8 mouse cellular contexts compared by ENCODE assay signal in the genomic region with DNA sequence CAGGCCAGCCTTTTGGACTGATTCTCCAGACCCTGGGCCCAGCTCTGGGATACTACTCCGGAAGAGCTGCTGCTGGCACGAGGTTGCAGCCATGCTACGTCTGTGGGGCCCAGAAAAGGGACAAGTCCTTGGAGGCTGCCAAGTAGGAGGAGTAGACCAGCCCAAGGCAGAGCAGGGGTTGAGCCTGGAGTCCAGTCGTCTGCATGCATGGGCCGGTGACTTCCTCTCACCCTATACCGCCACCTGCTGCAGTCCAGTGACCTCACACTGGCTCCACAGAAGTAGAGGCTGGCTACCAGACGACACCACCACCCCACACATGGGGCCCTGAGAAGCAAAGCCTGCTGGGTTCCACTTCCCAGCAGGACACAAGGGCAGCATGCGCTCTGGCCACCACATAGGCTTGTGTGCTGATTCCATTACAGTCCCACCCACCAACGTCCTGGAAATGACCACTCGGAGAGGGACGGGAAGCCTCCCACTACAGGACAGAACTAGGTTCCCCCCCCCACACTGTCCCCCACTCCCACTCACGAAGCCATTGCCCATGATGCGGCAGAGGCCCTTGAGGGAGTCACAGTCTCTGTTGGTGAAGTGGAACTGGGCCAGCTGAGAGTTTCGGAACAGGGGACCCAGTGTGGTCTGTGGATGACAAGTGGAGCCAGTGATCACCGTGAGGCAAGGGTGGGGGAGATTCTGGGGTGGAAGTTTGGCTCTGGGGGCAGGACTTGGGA. TPM values are rescaled to one million over a fixed set of nuclear protein-coding genes. Genes with fewer than 3 reads are reported as not detected.
DNase-seq lines count a peak whose midpoint lies in the region; TF ChIP-seq lines count a peak whose summit lies in the region.

No protein-coding gene starts in this region.

- H3K4me1 ChIP-seq in lung, adult 2 months (ENCODE audit: control insufficient read depth, insufficient read depth, low read length) = peaks cover 26% of the 10 kb centered on the region

- TF ChIP-seq CTCF in brain, embryonic 14.5 days (IDR thresholded peaks at IDR 0.05; ENCODE audit: borderline replicate concordance, extremely low read depth, insufficient read depth, insufficient read length) = no peak
- peak; percentile 7; the same call in 1 of the 2 replicates for TF ChIP-seq CTCF in lung, adult 2 months (IDR thresholded peaks at IDR 0.05; ENCODE audit: insufficient read depth, low read length)

- no peak overlapping the region for H3K4me3 ChIP-seq in lung, adult 2 months (replicated peaks; ENCODE audit: extremely low read depth, low read depth, low read length)

- no peak for TF ChIP-seq POLR2A in brain, embryonic 14.5 days (IDR thresholded peaks at IDR 0.05; ENCODE audit: borderline replicate concordance, extremely low read depth, insufficient read depth, insufficient read length, poor library complexity, severe bottlenecking)
- TF ChIP-seq POLR2A in lung, adult 2 months (IDR thresholded peaks at IDR 0.05; ENCODE audit: borderline replicate concordance, extremely low read depth, low read depth, low read length) = peak; percentile 34; the same call in 1 of the 2 replicates

- peak; percentile 88 for DNase-seq in MN1 (ENCODE audit: low spot score)
- peak; percentile 73 for DNase-seq in brain, embryonic 14.5 days (ENCODE audit: low read depth)
- peak; percentile 82 to 87 for DNase-seq in heart, adult 18-20 months
- DNase-seq in kidney, adult 18-20 months = peak; percentile 63
- DNase-seq in lung, adult 2 months = no peak
- DNase-seq in ovary, postnatal 14 days (ENCODE audit: low spot score) = peak; percentile 64
- no peak for DNase-seq in thymus, postnatal 0 days (ENCODE audit: low spot score)
- DNase-seq in left cerebral cortex, adult 9 months (ENCODE audit: low spot score in 2 of 2) = no peak

- 21% methylated on average over 15 of the region's 15 CpGs for WGBS in lung, adult 2 months

RNA-seq across cellular contexts. Expression of a gene that starts 3.1 kb away (rescaled TPM):
- 927 and 1,026 TPM in 2 replicates for polyA plus RNA-seq in brain, embryonic 14.5 days (2012; rRNA removed)
- 100 to 1,000 TPM; 173 to 184 TPM for total RNA-seq in heart, adult 18-20 months (2021)
- 274 and 280 TPM in 2 replicates for polyA plus RNA-seq in lung, adult 2 months (2012; rRNA removed)
- 147 and 158 TPM in 2 replicates for polyA plus RNA-seq in thymus, postnatal 0 days (2015; fragmentation: Nextera tagmentation; extraction: Ambion mirVana)

RNA-seq across cellular contexts. Expression of a gene that starts 9.5 kb away (rescaled TPM):
- 33.1 and 42.3 TPM in 2 replicates for polyA plus RNA-seq in brain, embryonic 14.5 days (2012; rRNA removed)
- total RNA-seq in heart, adult 18-20 months (2021) = 10 to 100 TPM; 16.5 to 19.4 TPM
- polyA plus RNA-seq in lung, adult 2 months (2012; rRNA removed) = 57.2 and 62.0 TPM in 2 replicates
- 61.8 and 63.4 TPM in 2 replicates for polyA plus RNA-seq in thymus, postnatal 0 days (2015; fragmentation: Nextera tagmentation; extraction: Ambion mirVana)

RNA-seq across cellular contexts. Expression of a gene that starts 17.6 kb away (rescaled TPM):
- polyA plus RNA-seq in brain, embryonic 14.5 days (2012; rRNA removed) = 96.8 and 124 TPM in 2 replicates
- 10 to 100 TPM; 36.7 to 57.6 TPM for total RNA-seq in heart, adult 18-20 months (2021)
- polyA plus RNA-seq in lung, adult 2 months (2012; rRNA removed) = 95.7 and 114 TPM in 2 replicates
- 56.5 and 60.3 TPM in 2 replicates for polyA plus RNA-seq in thymus, postnatal 0 days (2015; fragmentation: Nextera tagmentation; extraction: Ambion mirVana)

RNA-seq across cellular contexts. Expression of a gene that starts 17.7 kb away (rescaled TPM):
- polyA plus RNA-seq in brain, embryonic 14.5 days (2012; rRNA removed) = 141 and 160 TPM in 2 replicates
- 10 to 100 TPM; 65.1 to 67.1 TPM for total RNA-seq in heart, adult 18-20 months (2021)
- polyA plus RNA-seq in lung, adult 2 months (2012; rRNA removed) = 96.6 and 130 TPM in 2 replicates
- 47.3 and 49.2 TPM in 2 replicates for polyA plus RNA-seq in thymus, postnatal 0 days (2015; fragmentation: Nextera tagmentation; extraction: Ambion mirVana)

RNA-seq across cellular contexts. Expression of a gene that starts 26.1 kb away (rescaled TPM):
- 205 and 206 TPM in 2 replicates for polyA plus RNA-seq in brain, embryonic 14.5 days (2012; rRNA removed)
- total RNA-seq in heart, adult 18-20 months (2021) = 10 to 100 TPM; 75.9 to 79.8 TPM
- polyA plus RNA-seq in lung, adult 2 months (2012; rRNA removed) = 133 and 233 TPM in 2 replicates
- 59.0 and 60.0 TPM in 2 replicates for polyA plus RNA-seq in thymus, postnatal 0 days (2015; fragmentation: Nextera tagmentation; extraction: Ambion mirVana)

Comparison
In these comparisons a context has a peak if more than half of its experiments do, and no peak if none do; other contexts are left out.
1. DNase-seq: peak in MN1 (single experiment), brain, embryonic 14.5 days (single experiment), heart, adult 18-20 months (2 of 2), kidney, adult 18-20 months (single experiment) and ovary, postnatal 14 days (single experiment); none in lung, adult 2 months (single experiment), thymus, postnatal 0 days (single experiment) and left cerebral cortex, adult 9 months (0 of 2).